Mouse (Mus musculus) liver, adult 10 weeks (tissue): ENCODE data around the gene Hs3st5. TPM values are rescaled to one million over a fixed set of nuclear protein-coding genes. Genes with fewer than 3 reads are reported as not detected.

ENCODE experiments used
- polyA plus RNA-seq: library from polyadenylated mRNA; stranded (reverse); fragments of 350-450 nt; fragmentation: Illumina TruSeq; extraction: RNeasy Lipid Tissue Mini Kit (QIAGEN cat#74804); gene quantifications from one replicate; pipeline ENCODE4 v1.2.3, GENCODE M21; 2014; ENCODE audit warnings: low read depth, low replicate concordance

The Hs3st5 gene
- not detected for polyA plus RNA-seq

DNA sequence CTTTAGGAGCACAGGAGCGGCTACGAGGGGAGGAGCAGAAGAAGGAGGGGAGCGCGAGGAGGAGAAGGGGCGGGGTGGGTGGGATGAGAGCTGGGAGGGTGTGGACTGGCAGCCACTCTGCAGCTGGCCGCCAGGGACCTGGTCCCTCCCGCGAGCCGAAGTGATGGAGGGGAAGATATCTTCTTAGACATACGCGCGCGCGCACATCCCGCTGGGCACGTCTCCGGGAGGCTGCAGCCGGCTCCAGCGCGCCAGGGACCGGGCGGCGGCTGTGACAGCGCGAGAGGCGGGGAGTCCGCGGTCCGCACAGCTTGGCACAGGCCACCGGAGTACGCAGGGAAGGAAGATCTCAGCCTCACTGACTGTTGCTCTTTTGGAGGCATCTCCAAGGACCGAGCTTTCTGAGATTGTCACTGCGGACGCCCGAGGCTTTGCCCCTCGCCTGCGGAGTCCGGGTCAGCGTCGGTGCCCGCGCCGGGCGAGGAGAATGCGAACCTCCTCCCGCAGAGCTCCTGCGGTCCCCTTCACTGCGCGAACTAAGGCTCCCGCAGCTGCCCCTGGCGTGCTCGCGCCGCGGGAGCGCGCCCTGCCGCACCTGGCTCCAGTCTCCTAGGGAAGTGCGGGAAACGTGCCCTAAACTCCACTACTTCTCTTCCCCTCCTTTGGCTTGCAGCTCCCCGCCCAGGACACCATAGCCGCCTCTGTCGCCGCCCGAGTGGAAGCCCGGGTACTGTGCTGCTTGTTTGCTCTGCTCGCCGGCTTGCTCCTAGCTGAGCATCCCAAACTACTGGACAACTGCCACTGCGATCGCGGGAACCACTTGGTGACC is at the start of gene Hs3st5:
Hs3st5 (plus strand) TSS at position 88 of the 829 bp plus-strand sequence.

